Mouse (Mus musculus) liver, embryonic 14.5 days (tissue): ENCODE results near the gene Sestd1.

Experiments used
- CTCF ChIP-seq: IDR thresholded peaks from 2 replicates; pipeline ENCODE4 v1.5.1; 2016; ENCODE audit warnings: antibody characterized with exemption, low read depth, control low read depth
- EP300 ChIP-seq: IDR thresholded peaks from 2 replicates; pipeline ENCODE4 v1.6.1; 2016; ENCODE audit warnings: antibody characterized with exemption, low read depth

DNA sequence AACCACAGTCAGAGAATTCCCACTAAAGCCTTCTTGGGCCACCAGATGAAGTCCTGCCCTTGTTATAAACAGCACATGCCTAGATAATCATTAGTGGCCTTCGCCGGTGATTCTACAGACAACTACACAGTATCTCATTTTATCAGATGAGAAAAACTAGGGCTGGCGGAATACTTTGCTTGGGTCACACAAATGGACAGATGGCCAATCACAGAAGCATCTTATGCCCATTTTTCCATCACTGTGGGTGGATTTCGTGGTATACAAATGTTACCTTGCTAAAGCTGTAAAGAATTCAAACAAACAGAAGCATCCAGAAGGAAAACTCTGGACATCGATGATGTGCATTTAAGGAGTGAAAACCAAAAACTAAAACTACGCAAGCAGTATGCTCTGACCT, 28.7 kb downstream of the Sestd1 start:
- TF ChIP-seq EP300 = no peak
- no peak for TF ChIP-seq CTCF
